Mouse (Mus musculus): ENCODE measurements around the gene 1600002K03Rik.

Gene 1600002K03Rik

GRCm38 (mm10) chr10:80167460-80168037 lies 5.2 kb upstream of the 1600002K03Rik start:
- DNase-seq (ENCODE audit: low read depth, low spot score) = peak; percentile 96

GRCm38 (mm10) chr10:80168038-80168661 lies 4.6 kb upstream of the 1600002K03Rik start:
- peak; percentile 92 for DNase-seq (ENCODE audit: low read depth, low spot score)

- no peak for DNase-seq (ENCODE audit: low read depth, low spot score)
These were observed 3.7 kb upstream of the 1600002K03Rik start for GRCm38 (mm10) chr10:80169070-80169469.

GRCm38 (mm10) chr10:80169651-80170050 lies 3.1 kb upstream of the 1600002K03Rik start:
- no peak for DNase-seq (ENCODE audit: low read depth, low spot score)

GRCm38 (mm10) chr10:80170052-80170451 lies 2.7 kb upstream of the 1600002K03Rik start:
- no peak for DNase-seq (ENCODE audit: low read depth, low spot score)

GRCm38 (mm10) chr10:80170601-80171021 lies 2.1 kb upstream of the 1600002K03Rik start:
- no peak for DNase-seq (ENCODE audit: low read depth, low spot score)

- no peak for DNase-seq (ENCODE audit: low read depth, low spot score)
These were observed 1.5 kb upstream of the 1600002K03Rik start for GRCm38 (mm10) chr10:80171252-80171651.

- no peak for DNase-seq (ENCODE audit: low read depth, low spot score)
These were observed 801 bp upstream of the 1600002K03Rik start for GRCm38 (mm10) chr10:80171760-80172526.

- no peak for DNase-seq (ENCODE audit: low read depth, low spot score)
These were observed 614 bp downstream of the 1600002K03Rik start for GRCm38 (mm10) chr10:80173358-80173757.

- no peak for DNase-seq (ENCODE audit: low read depth, low spot score)
These were observed 1.4 kb downstream of the 1600002K03Rik start for GRCm38 (mm10) chr10:80173955-80174640.

- no peak for DNase-seq (ENCODE audit: low read depth, low spot score)
These were observed 2.0 kb downstream of the 1600002K03Rik start for GRCm38 (mm10) chr10:80174705-80175104.

GRCm38 (mm10) chr10:80175536-80176269 lies 3.0 kb downstream of the 1600002K03Rik start:
- no peak for DNase-seq (ENCODE audit: low read depth, low spot score)

GRCm38 (mm10) chr10:80176270-80176834 lies 3.6 kb downstream of the 1600002K03Rik start:
- DNase-seq (ENCODE audit: low read depth, low spot score) = no peak

GRCm38 (mm10) chr10:80177441-80178279 lies 4.9 kb downstream of the 1600002K03Rik start:
- no peak for DNase-seq (ENCODE audit: low read depth, low spot score)

- no peak for DNase-seq (ENCODE audit: low read depth, low spot score)
These were observed 6.6 kb downstream of the 1600002K03Rik start, which contains the start of gene Efna2 for GRCm38 (mm10) chr10:80179068-80180051. Efna2 (plus strand) TSS chr10:80179482.

- DNase-seq (ENCODE audit: low read depth, low spot score) = no peak
These were observed 7.5 kb downstream of the 1600002K03Rik start for GRCm38 (mm10) chr10:80180288-80180687.

GRCm38 (mm10) chr10:80180823-80181222 lies 8.1 kb downstream of the 1600002K03Rik start:
- no peak for DNase-seq (ENCODE audit: low read depth, low spot score)

GRCm38 (mm10) chr10:80182547-80182946 lies 9.8 kb downstream of the 1600002K03Rik start:
- DNase-seq (ENCODE audit: low read depth, low spot score) = no peak

- DNase-seq (ENCODE audit: low read depth, low spot score) = no peak
These were observed 13.9 kb downstream of the 1600002K03Rik start for GRCm38 (mm10) chr10:80186649-80187048.
